Mouse (Mus musculus): ENCODE results near the gene Son.

Gene Son

DNA sequence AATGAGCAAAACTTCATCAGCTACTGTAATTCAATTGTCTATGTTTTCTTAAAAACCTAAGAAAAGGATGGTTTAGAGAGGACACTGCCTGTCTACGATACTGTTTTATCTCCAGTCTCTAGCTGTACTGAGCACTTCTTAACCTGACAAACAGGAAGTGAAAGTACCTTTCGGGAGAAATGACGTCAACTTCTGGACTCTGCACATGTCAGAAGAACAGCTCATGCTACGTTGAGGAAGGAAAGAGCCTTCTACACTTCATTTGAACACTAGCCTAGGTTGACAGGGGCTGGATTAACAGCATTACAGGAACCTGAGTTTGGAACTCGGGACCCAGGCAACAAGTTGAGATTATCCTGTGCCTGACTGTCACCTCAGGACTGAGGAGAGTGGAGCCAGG lies 38.2 kb downstream of the Son start:
- no peak for DNase-seq (ENCODE audit: low read depth in 1 of 2, low spot score in 2 of 2)

DNA sequence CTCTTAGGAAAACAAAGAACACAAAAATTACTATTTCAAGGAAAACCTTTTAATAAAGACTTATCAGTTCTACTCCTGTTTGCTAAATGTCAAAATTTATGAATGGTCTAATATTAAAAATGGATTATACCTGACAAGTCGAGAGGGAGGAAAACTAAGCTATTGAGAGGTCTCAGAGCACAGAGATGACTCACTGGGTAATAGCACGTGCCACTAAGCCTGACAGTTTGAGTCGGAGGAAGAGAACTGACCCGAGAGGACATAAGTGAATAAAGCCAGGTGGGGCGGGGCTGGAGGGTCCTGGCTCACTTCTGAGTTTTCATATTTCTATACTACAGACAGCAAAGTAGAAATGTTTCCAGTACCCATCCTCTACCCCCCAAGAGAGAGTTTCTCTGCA lies 39.1 kb downstream of the Son start:
- DNase-seq (ENCODE audit: low read depth in 1 of 2, low spot score in 2 of 2) = no peak

DNA sequence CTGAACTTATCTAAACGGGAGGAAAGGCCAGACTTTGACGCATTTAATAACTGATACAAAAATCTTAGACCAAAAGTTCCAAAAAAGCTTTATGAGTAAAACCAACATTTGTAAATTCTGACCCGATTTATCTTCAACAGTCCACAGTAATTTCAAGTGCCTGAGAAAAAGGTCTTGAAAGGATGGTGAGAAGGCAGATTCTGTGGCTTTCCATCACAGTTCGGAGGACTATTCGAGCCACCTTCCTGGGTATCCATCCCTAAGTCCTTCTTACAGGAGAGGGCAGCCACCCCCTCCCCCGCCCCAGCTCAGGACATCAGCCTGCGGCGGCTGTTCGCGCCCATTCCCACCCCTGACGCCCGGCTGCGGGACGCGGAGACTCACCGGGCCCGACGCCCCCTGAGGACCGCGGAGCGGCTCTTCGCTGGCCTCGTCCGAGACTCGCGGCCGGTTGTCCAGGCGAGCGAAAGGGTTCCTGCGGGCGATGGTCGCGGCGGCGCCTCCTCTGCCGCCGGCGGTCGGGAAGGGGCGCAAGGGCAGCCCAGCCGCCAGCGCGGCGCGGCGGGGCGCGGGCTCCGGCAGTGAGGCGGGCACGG lies 40.8 kb downstream of the Son start:
- no peak for DNase-seq (ENCODE audit: low read depth in 1 of 2, low spot score in 2 of 2)

DNA sequence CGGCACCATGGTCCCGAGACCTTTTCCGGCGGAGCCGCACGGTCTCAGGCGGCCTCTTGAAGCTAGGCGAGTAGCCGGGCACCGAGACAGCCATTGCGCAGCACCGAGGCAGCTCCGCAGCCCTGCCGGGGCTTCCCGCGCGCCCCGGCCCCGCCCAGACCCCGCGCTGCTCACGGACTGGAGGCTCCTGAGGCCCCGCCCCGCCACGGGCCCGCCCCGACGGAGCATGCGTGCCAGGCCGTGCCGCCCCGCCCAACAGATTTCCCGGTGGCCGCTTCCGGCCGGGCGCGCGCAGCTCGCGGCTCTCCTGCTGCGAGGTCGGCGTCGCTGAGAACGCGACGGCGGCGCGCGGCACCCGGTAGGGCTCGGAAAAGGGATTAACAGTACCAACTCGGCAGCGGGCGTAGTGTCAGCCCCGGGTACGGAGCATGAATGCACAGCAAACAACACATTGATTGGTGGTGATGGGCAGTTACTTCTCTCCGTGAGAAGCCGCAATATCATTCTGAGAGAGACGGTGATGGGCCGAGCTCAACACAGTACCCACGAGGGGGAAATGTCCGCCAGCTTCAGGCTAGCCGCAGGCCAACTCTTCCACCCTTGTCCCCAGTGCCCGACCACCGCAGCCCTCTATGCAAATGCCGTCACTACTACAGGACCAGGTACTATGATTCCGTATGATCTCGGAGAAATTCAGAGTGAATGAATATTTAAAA lies 41.5 kb downstream of the Son start, which contains the start of gene Donson:
Gene Donson (minus strand): TSS at position 152 of the 716 bp plus-strand sequence.
- DNase-seq (ENCODE audit: low read depth in 1 of 2, low spot score in 2 of 2) = peak; percentile 59 to 84

DNA sequence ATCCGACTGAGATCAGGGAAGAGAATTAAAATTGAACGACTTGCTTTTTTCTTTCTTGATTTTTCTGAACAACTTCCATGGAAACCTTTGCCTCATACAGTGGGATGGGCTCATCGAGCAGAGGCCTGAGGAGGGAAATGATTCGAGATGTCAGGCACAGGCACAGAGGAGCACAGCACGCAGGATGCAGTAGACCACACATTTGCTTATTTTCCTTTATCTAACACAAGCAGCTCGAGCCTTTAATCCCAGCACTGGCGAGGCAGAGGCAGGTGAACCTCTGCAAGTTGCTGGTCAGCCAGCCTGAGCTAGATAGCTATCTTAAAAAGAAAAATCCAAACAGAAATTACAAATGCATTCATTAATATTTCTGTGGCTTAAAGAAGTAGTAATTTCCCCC lies 42.5 kb downstream of the Son start:
- DNase-seq (ENCODE audit: low read depth in 1 of 2, low spot score in 2 of 2) = no peak

DNA sequence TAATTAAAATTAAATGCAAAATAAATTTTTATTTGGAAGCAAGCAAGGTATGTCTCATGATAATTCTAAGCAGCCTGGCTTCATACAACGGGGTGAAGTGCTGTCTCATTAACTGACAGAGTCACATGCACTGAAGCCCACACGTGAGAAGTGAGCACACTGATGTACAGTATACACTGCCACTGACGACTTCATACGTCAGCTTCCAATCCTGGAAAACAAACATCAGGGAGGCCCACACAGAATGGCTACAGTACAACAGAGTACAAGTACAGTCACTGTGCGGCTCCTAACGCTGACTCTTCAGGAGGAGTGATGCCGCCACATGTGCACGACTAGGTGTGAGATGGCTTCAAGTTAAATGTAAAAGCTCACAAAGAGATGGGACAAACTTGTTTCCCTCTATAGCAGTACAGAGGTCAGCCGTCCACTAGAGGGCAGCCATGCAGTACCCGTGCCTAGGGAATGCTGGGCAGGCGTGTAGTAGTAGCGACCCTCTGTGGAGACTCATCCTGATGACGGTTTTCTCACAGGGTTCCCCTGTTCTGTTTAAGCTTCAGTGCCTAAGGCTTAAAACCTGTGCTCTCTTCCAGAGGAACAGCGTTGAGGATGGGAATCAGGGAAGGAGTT lies 47.3 kb downstream of the Son start:
- DNase-seq (ENCODE audit: low read depth in 1 of 2, low spot score in 2 of 2) = no peak

DNA sequence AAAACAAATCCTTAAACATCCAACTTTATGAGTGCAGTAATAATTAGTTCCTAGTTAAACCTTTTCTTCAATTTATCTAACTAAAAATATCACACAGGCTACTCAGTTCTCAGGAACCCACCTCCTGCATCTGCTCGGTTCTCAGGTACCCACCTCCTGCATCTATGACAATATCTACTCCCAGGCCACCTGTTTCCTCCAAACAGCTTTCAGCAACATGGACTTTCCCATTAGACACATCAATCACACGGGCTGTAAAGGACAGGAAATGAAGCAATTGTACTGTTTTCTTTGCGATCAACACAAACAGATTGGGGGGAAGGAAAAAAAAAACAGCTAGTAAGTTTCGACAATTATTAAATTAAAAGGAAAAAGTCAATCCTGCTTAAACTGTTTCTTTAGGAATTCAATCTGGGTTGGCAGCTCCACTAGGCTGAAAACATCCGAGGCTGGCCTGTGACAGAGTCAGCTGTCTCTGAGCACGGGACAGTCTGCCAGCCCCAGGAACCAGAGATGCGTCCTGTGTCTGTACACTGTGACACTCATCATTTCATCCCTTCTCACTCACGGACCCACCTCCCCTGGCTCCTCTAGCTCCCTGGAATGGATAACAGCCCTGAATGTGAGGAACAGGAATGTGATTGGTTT lies 47.9 kb downstream of the Son start:
- DNase-seq (ENCODE audit: low read depth in 1 of 2, low spot score in 2 of 2) = no peak

DNA sequence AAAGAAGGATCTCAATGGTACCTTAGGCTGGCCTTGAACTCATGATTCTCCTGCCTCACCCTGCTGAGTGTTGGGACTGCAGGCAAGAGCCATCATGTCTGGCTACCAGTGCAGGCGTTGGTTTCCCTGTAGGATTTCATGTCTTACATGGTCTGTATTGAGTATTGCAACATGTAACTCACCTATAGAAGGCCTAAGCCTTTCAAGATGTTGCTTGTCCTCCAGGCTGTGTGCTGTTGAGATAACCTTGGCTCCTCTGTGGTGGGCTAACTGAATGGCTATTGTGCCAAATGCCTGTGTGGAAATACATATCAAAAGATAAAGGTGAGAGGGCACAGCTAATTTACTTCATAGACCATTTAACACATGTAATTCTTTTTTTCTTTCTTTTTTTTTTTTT lies 51.7 kb downstream of the Son start:
- DNase-seq (ENCODE audit: low read depth in 1 of 2, low spot score in 2 of 2) = no peak

DNA sequence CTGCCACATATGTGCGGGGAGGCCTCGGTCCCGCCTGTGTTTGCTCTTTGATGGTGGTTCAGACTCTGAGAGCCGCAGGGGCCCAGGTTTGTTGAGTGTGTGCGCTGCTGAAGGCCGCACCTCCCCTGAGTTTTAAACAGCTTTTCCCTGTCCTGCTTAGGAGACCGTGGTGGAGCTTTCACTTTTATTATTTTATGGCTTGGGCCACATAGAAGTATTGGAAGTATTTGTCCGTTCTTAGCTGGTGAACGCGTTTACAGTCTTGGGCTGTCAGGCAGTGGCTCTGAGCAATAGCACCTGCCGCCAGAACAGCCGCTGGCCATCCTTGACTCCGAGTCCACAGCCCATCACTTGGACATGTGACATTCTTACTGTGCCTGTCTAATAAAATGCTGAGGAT lies 54.6 kb downstream of the Son start:
- no peak for DNase-seq (ENCODE audit: low read depth in 1 of 2, low spot score in 2 of 2)

DNA sequence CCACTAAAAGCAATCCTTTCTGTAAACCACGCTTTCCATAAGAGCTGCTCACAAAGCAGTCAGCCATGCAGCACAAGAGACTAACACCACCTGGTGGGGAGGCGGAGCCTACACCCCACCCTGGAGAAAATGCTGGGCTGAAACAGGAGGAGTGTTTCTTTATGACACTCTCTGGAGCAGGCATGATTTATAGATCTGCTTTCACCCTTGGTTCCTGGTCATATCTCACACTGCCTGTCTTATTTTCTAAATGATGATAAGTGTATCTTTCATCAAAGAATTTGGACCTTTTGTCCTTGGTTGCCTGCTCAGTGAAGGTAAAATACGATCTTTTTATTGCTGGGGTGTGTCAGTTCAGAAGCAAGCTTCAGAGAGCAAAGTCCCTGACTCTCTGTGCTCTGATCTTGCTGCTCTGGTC lies 55.5 kb downstream of the Son start:
- no peak for DNase-seq (ENCODE audit: low read depth in 1 of 2, low spot score in 2 of 2)

DNA sequence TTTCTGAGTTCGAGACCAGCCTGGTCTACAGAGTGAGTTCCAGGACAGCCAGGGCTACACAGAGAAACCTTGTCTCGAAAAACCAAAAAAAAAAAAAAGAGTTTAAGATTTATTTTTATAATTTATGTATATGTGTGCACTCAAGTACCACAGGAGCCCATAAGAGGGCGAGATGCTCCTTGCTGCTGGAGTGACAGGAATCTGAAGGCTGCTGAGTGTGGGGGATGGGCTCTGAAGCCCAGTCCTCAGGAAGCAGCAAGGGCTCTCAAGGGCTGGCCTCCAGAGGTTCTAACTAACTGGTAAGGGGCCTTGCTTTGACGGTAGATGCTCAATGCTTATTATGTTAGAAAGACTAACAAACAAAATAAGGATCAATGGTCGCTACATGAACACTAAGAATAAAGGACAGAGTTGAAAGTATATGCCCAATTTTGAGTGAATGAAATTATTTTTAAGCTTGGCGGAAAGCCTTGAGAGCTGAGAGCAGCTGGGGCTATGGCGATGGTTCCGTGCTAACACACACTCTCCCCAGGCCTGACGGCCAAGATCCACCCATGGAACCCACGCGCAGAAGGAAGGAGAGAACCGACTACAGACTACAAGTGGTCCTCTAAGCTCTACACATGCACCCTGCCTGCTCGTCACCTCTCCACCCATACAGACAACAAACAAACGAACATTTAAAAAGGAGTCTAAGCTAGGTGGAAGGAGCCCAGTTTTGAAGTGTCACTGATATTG lies 57.5 kb downstream of the Son start:
- no peak for DNase-seq (ENCODE audit: low read depth in 1 of 2, low spot score in 2 of 2)

DNA sequence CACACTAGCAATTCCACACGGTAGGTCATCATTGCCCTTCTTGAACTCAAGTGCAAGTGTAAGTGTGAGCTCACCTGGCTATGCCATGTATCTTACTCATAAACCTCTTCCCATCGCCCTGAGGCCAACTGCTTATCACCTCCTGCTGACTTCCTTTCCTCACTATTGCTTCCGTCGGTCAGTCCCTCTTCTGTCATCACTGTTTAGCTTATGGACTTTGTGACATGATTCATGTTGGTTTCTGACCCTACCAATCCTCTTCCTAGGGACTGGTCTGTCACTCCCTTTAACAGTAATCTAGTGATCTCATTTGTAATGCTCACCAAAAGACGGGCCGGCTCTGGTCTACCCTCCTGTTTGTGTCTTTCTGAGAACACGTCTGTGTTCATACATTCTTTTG lies 62.9 kb downstream of the Son start:
- no peak for DNase-seq (ENCODE audit: low read depth in 1 of 2, low spot score in 2 of 2)

DNA sequence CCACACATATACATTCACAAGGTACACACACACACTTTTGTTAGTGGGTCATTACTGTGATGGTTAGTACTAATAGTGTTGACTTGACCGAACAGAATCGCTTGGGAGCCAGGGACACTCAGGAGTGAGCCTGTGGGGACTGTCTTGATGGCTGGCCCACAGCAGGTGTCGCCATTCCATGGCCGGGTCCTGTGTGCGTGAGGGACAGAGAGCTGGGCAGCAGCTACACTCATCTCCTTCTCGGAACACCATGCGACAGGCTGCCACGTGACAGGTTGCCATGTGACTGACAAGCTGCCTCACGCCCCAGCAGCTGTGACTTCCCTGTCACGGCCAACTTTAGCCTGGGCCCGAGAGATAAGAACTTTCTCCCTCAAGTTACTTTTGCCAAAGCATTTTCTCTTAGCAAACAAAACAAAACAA lies 69.6 kb downstream of the Son start:
- DNase-seq (ENCODE audit: low read depth in 1 of 2, low spot score in 2 of 2) = no peak

DNA sequence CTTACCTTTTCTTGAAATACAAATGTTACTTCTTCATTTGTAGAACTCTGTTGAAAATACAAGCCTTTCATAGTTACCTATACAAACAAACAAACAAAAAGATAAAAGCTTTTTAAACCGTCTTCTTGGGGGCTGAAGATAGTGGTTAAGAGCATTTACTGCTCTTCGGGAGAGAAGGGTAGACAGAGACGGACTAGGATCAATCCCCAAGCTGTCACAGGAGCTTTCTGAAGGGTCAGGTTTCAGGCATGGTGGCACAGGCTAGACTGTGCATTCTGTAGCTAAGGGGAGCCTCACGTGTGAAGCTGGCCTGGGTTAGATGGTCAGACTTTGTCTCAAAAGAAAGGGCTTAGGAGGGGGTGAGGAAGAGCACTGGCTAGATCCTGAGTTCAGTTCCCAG lies 70.1 kb downstream of the Son start:
- DNase-seq (ENCODE audit: low read depth in 1 of 2, low spot score in 2 of 2) = no peak

DNA sequence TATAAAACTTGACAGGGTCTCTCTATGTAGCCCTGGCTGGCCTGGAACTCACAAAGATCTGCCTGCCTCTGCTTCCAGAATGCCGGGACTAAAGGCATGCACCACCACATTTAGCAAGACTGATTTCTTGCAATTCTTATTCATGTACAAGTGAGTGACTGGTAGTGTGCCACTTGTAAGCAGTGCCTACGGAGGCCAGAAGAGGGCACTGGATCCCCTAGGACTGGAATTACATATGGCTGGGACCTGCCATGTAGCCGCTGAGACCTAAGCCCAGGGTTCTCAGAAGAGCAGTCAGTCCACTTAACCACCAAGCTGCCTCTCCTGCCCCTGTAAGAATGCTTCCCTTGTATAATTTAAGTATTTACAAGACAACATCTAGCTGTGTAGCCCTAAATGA lies 76.9 kb downstream of the Son start:
- DNase-seq (ENCODE audit: low read depth in 1 of 2, low spot score in 2 of 2) = peak in 1 of 2 experiments; percentile 40

DNA sequence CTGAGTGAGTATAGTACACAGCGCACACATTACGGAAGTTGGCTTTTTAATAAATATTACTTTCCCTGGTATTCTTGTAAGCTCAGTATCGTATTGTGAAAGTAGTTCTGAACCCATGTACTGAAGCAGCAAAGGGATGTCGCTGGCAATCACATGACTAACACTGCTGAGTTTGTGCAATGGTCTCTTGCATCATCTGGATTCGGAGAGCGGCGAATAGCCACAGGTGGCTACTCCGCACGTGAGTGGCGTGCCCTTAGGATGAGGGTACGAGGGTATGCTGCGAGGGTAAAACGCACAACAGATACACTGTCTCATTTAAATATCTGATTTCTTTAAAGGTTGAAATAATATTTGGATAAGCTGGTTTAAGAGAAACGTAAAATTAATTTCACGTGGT lies 80.1 kb downstream of the Son start:
- DNase-seq (ENCODE audit: low read depth in 1 of 2, low spot score in 2 of 2) = peak; percentile 37 to 49

DNA sequence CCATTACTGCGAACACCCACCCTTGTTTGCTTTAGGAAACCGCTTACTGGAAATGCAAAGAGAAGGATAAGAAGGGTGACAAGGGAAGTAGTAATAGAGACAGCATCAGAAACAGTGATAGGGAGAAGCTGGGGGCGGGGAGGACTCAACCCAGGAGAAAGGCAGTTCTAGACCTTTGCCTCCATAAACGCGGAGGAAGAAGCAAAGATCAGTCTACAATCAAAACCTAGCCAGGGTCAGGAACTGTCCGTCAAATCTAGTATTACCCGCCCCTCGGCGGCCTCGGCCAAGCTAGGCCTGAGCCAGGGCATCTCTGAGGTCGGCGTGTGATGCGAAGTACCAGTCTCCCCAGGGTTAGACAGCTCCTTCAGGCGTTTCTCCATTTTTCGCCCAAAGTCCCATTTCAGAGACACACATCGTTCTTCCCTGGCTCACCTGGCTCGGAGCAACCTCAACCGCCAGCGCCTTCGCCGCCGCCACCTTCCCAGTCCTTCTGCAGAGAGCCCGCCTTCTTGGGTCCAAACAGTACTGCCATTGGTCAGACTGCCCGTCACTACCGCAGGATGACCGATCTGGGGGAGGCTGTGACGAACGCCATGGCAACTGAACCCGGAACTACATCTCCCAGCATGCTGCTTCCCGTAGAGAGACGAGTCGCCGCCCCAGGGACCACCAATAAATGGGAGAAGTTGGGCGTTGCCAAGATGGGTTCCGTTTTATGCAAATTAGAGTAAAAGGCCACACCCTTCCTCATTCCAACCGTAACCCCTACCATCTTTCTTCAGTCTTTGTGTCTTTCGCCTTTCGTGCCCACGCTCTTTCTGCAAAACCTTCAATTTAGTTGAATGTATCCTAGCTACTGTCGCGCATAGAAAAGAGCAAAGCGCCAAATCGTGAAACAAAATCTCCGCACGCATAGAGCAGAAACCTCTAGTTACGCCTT lies 81.1 kb downstream of the Son start, which contains the start of gene Cryzl1:
Gene Cryzl1 (minus strand): TSS at position 853 of the 943 bp plus-strand sequence.
- DNase-seq (ENCODE audit: low read depth in 1 of 2, low spot score in 2 of 2) = peak; percentile 92 to 95

Data from monocyte, adult 2 months (primary cell).